Mouse (Mus musculus): Measurements from ENCODE around the gene Tchhl1.

DNA sequence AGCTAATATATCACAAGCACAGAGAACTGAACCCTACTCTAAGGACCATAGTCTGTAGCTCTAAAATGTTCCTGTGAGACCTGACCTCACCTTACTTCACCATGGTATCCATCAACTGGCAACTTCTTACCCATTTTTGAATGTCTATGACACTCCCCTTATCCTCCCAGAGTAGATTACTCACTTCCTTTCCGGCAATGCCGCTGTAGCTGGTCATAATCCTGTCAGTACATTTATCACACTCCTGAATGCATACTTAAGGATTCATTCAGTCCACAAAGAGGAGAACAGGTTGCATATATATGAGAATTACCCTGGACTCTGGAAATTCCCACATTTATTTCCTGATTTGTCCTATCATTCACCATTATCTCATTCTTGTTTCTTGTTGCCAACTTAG is 48.8 kb downstream of the Tchhl1 start:
- TF ChIP-seq POLR2A (IDR thresholded peaks at IDR 0.05; ENCODE audit: borderline replicate concordance, low read depth, low read length) (no peak), CTCF (IDR thresholded peaks at IDR 0.05; ENCODE audit: low read depth, low read length) (no peak)

Measured in bone marrow macrophage, adult 2 months (primary cell).